Mouse (Mus musculus) limb, embryonic 12.5 days (tissue): ENCODE data around the gene Prf1. TPM values are rescaled to one million over a fixed set of nuclear protein-coding genes. Genes with fewer than 3 reads are reported as not detected.

ENCODE experiments used
- ATAC-seq: fragments of 200-750 bp; cut with Nextera tagmentation; 2 replicates; pipeline ENCODE4 v1.8.0; 2017; ENCODE audit warnings: low read depth, moderate TSS enrichment; ENCODE audit not compliant: insufficient number of reproducible peaks, insufficient read depth, low FRiP score, low TSS enrichment
- H3K27ac ChIP-seq: fragments of 300-500 bp; sonication (generic); 2 replicates; pipeline ENCODE4 v1.5.1; 2016; ENCODE audit warnings: mild to moderate bottlenecking, moderate library complexity
- H3K27me3 ChIP-seq: fragments of 300-500 bp; sonication (generic); 2 replicates; pipeline ENCODE4 v1.6.1; 2016; ENCODE audit warnings: mild to moderate bottlenecking, moderate library complexity
- H3K36me3 ChIP-seq: fragments of 300-500 bp; sonication (generic); 2 replicates; pipeline ENCODE4 v1.6.1; 2016; ENCODE audit warnings: mild to moderate bottlenecking, moderate library complexity
- H3K4me1 ChIP-seq: fragments of 300-500 bp; sonication (generic); replicated peaks from 2 replicates; pipeline ENCODE4 v1.6.1; 2016
- H3K4me2 ChIP-seq: fragments of 300-500 bp; sonication (generic); 2 replicates; pipeline ENCODE4 v1.6.1; 2016; ENCODE audit warnings: mild to moderate bottlenecking, moderate library complexity
- H3K4me3 ChIP-seq: fragments of 300-500 bp; sonication (generic); replicated peaks from 2 replicates; pipeline ENCODE4 v1.5.1; 2016; ENCODE audit warnings: mild to moderate bottlenecking
- H3K9ac ChIP-seq: fragments of 300-500 bp; sonication (generic); replicated peaks from 2 replicates; pipeline ENCODE4 v1.6.1; 2016; ENCODE audit warnings: mild to moderate bottlenecking, moderate library complexity
- H3K9me3 ChIP-seq: fragments of 300-500 bp; sonication (generic); 2 replicates; pipeline ENCODE4 v1.6.1; 2016; ENCODE audit warnings: mild to moderate bottlenecking, moderate library complexity
- WGBS: fragments of 180-500 bp; shearing (Covaris S2); methylation state at CpG from one replicate; pipeline ENCODE4 v1.1.7; 2016; 5-methylcytosine and 5-hydroxymethylcytosine counted together
- polyA plus RNA-seq: library from polyadenylated mRNA; unstranded; fragments of >200 nt; fragmentation: Nextera tagmentation; extraction: Ambion mirVana; gene quantifications from 2 replicates; pipeline ENCODE4 v1.2.1, GENCODE M21; 2016

The Prf1 gene
- polyA plus RNA-seq, 1 experiment from 2014 or later: not detected

DNA sequence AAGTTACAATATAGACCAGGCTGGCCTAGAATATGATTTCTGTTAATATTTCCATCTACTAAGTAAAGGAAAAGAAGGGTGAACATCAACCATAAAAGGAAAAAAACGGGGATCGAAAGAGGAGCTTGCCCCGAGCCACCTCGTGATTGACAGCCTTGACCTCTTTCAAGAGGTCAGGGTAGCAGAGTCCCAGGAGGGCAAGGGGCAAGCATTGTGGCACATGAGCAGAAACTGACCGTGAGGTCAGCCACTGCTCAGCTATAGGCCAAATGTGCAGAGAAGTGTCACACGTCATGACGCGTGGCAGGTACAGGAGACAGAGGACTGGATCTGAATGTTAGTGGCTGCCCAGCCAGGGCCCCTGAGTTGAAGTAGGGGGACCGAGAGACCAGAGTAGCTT lies 42.6 kb downstream of the Prf1 start:
- no peak for ATAC-seq
- no peak overlapping the region for H3K4me2 ChIP-seq

GRCm38 (mm10) chr10:61341045-61341444 lies 43.4 kb downstream of the Prf1 start:
- Histone ChIP-seq H3K9ac (no peak overlapping the region), H3K27ac (no peak overlapping the region), H3K4me3 (no peak overlapping the region), H3K4me2 (no peak overlapping the region), H3K27me3 (no peaks in the 10 kb centered on the region), H3K9me3 (no peaks in the 10 kb centered on the region), H3K4me1 (peaks cover 2% of the 10 kb centered on the region), H3K36me3 (peaks cover 11% of the 10 kb centered on the region; the same call in 1 of the 2 replicates)
- no peak for ATAC-seq
- WGBS: 92% methylated on average over 5 of the region's 5 CpGs

More for the DNA sequence above, 42.6 kb downstream of the Prf1 start:
- WGBS: 83% methylated on average over 9 of the region's 9 CpGs
- H3K9ac ChIP-seq: no peak overlapping the region
- H3K36me3 ChIP-seq: peaks cover 11% of the 10 kb centered on the region; the same call in 1 of the 2 replicates
- H3K4me1 ChIP-seq: no peaks in the 10 kb centered on the region
- H3K27me3 ChIP-seq: no peaks in the 10 kb centered on the region
- no peak overlapping the region for H3K27ac ChIP-seq
- H3K4me3 ChIP-seq: no peak overlapping the region
- no peaks in the 10 kb centered on the region for H3K9me3 ChIP-seq

- WGBS: 77% methylated on average over 6 of the region's 6 CpGs
- Histone ChIP-seq H3K9ac (no peak overlapping the region), H3K27ac (no peak overlapping the region), H3K9me3 (no peaks in the 10 kb centered on the region), H3K4me3 (no peak overlapping the region), H3K4me1 (peaks cover 7% of the 10 kb centered on the region), H3K27me3 (no peaks in the 10 kb centered on the region), H3K4me2 (no peak overlapping the region), H3K36me3 (peaks cover 11% of the 10 kb centered on the region; the same call in 1 of the 2 replicates)
- ATAC-seq: no peak
Measured at GRCm38 (mm10) chr10:61341557-61341956, 43.9 kb downstream of the Prf1 start.

- no peak overlapping the region for H3K4me3 ChIP-seq
- no peak overlapping the region for H3K27ac ChIP-seq
- ATAC-seq: no peak
- peaks cover 11% of the 10 kb centered on the region; the same call in 1 of the 2 replicates for H3K36me3 ChIP-seq
- no peak overlapping the region for H3K4me2 ChIP-seq
- WGBS: 91% methylated on average over 13 of the region's 13 CpGs
- H3K9ac ChIP-seq: no peak overlapping the region
- H3K9me3 ChIP-seq: no peaks in the 10 kb centered on the region
- H3K27me3 ChIP-seq: no peaks in the 10 kb centered on the region
- peaks cover 15% of the 10 kb centered on the region for H3K4me1 ChIP-seq
Measured at GRCm38 (mm10) chr10:61342750-61343149, 45.1 kb downstream of the Prf1 start.

DNA sequence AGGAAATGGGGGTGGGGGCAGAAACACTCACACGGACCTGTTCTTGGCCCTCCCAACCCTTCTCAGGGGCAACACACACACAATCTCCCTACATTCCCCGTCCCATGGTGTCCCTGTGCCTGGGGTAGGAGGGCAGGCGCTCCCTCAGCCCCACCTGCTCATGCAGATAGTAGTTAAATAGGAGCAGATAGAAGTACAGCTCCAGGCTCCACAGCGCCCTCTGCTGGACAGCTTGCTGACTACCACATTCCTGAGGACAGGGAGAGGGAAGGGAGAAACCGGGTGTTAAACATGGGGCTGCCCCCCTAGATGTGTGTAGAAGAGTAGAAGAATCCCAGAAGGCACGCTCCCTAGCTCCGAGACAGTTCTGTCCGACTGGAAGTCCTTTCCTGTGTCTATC lies 46.3 kb downstream of the Prf1 start:
- Histone ChIP-seq H3K36me3 (peaks cover 19% of the 10 kb centered on the region), H3K9ac (no peak overlapping the region), H3K4me2 (no peak overlapping the region), H3K27me3 (no peaks in the 10 kb centered on the region), H3K4me3 (no peak overlapping the region), H3K9me3 (no peaks in the 10 kb centered on the region), H3K4me1 (peaks cover 15% of the 10 kb centered on the region), H3K27ac (no peak overlapping the region)
- ATAC-seq: no peak
- WGBS: 61% methylated on average over 8 of the region's 8 CpGs

DNA sequence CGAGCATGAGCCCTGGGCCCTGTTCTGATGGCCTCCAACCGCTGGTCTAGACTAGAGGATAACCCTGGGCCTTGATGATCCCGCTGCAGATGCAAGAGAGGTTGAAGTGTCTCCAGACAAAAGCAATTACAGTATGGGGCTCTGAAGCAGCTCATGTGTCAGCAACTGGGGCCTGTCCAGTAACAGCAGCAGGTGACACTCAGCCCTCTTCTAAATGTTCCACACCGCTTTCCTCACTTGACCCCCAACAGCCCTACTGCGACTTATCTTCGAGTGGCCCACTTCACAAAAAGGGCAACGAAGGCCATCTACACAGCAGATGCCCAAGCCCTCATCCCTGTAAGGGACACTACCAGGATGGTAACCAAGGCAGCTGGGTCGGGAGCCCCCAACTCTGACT lies 47.5 kb downstream of the Prf1 start:
- 79% methylated on average over 8 of the region's 8 CpGs for WGBS
- H3K27ac ChIP-seq: no peak overlapping the region

DNA sequence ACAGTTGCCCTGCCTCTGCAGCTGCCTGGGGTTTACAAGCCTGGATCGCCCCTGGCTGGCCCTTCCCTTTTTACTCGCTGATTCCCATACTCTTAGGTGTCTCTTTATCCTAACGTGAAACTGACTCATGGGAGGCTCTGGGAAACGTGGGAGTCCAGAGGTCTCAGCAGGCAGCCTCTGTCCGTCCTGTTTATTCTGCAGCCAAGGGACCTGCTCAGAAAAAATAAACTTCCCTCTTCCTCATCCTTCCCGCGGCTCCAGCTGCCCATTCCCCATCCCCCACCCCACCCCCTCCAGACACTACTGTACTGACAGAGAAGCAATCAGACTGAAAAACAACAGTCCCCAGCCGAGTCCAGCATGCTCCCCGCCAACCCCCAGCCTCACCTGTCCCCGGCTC lies 48.7 kb downstream of the Prf1 start:
- Histone ChIP-seq H3K4me2 (peak overlapping the region; percentile 4; the same call in 1 of the 2 replicates), H3K36me3 (peaks cover 35% of the 10 kb centered on the region), H3K9ac (no peak overlapping the region), H3K4me1 (peaks cover 15% of the 10 kb centered on the region), H3K27me3 (no peaks in the 10 kb centered on the region), H3K9me3 (no peaks in the 10 kb centered on the region), H3K27ac (peak overlapping the region; percentile 50; the same call in 1 of the 2 replicates), H3K4me3 (no peak overlapping the region)
- no peak for ATAC-seq
- 17% methylated on average over 10 of the region's 10 CpGs for WGBS

More for the DNA sequence above, 47.5 kb downstream of the Prf1 start:
- H3K4me2 ChIP-seq: no peak overlapping the region
- H3K9me3 ChIP-seq: no peaks in the 10 kb centered on the region
- peaks cover 15% of the 10 kb centered on the region for H3K4me1 ChIP-seq
- no peak overlapping the region for H3K9ac ChIP-seq
- no peak for ATAC-seq
- H3K36me3 ChIP-seq: peaks cover 27% of the 10 kb centered on the region
- H3K4me3 ChIP-seq: no peak overlapping the region
- no peaks in the 10 kb centered on the region for H3K27me3 ChIP-seq

- H3K9ac ChIP-seq: no peak overlapping the region
- no peak overlapping the region for H3K4me2 ChIP-seq
- no peaks in the 10 kb centered on the region for H3K27me3 ChIP-seq
- peaks cover 11% of the 10 kb centered on the region for H3K4me1 ChIP-seq
- no peak overlapping the region for H3K27ac ChIP-seq
- WGBS: 74% methylated on average over 4 of the region's 4 CpGs
- H3K9me3 ChIP-seq: no peaks in the 10 kb centered on the region
- no peak overlapping the region for H3K4me3 ChIP-seq
- ATAC-seq: no peak
- H3K36me3 ChIP-seq: peaks cover 58% of the 10 kb centered on the region
Measured at GRCm38 (mm10) chr10:61351216-61351615, 53.6 kb downstream of the Prf1 start.

Other genes starting within 250 kb of the Prf1 start
- gene Pcbd1, start 208.5 kb upstream of the Prf1 start, polyA plus RNA-seq: 17.1 and 17.5 TPM in 2 replicates
- 92.3 and 101 TPM in 2 replicates for gene Sgpl1, start 150.1 kb upstream of the Prf1 start, polyA plus RNA-seq
- gene Tbata, start 125.9 kb upstream of the Prf1 start, polyA plus RNA-seq: not detected in 2 replicates
- gene Adamts14, start 24.4 kb upstream of the Prf1 start, polyA plus RNA-seq: 0.85 and 1.2 TPM in 2 replicates
- gene Pald1, start 85.7 kb downstream of the Prf1 start, polyA plus RNA-seq: 25.3 and 25.8 TPM in 2 replicates
- 0.26 TPM in 1 of 2 replicates, not detected in the other for gene Nodal, start 120.1 kb downstream of the Prf1 start, polyA plus RNA-seq
- gene Eif4ebp2, start 154.8 kb downstream of the Prf1 start, polyA plus RNA-seq: 60.2 and 72.2 TPM in 2 replicates
- gene Lrrc20, start 178.0 kb downstream of the Prf1 start, polyA plus RNA-seq: 11.3 and 11.6 TPM in 2 replicates